11 mouse cellular contexts compared by ENCODE assay signal in genomic region chr1:128551743-128552397, GRCm38 (mm10). TPM values are rescaled to one million over a fixed set of nuclear protein-coding genes. Genes with fewer than 3 reads are reported as not detected.
DNase-seq lines count a peak whose midpoint lies in the region; ATAC-seq and TF ChIP-seq lines count a peak whose summit lies in the region.
"Had no signal": no experiment of that assay in that cellular context is flagged by ENCODE, and none has a peak within 500 bp of the region (broad histone marks: within the 10 kb centered on the region; RNA-seq: fewer than 3 reads in every experiment).

No protein-coding gene starts in this region.

- H3K9ac ChIP-seq in embryonic facial prominence, embryonic 12.5 days: no peak overlapping the region
- H3K9ac ChIP-seq in forebrain, postnatal 0 days: no peak overlapping the region
- H3K9ac ChIP-seq in kidney, embryonic 14.5 days (ENCODE audit: low read depth, low read length): no peak overlapping the region

- intact Hi-C loops in left cerebral cortex, postnatal 14 days (cut with DNase I): no loop called here
- intact Hi-C loops in left cerebral cortex, postnatal 10 days (cut with DNase I): no loop called here

- no peak overlapping the region for H3K27ac ChIP-seq in embryonic facial prominence, embryonic 12.5 days
- no peak overlapping the region for H3K27ac ChIP-seq in forebrain, postnatal 0 days (ENCODE audit: low read depth, low read length)
- no peak overlapping the region for H3K27ac ChIP-seq in kidney, embryonic 14.5 days (ENCODE audit: low read depth, low read length)
- H3K27ac ChIP-seq: macrophage had no signal

- no peaks in the 10 kb centered on the region for H3K9me3 ChIP-seq in embryonic facial prominence, embryonic 12.5 days
- no peaks in the 10 kb centered on the region for H3K9me3 ChIP-seq in forebrain, postnatal 0 days (ENCODE audit: low read length)
- no peaks in the 10 kb centered on the region for H3K9me3 ChIP-seq in kidney, embryonic 14.5 days (ENCODE audit: control insufficient read depth, low read length)

- no peak for TF ChIP-seq POLR2A in myocyte (IDR thresholded peaks at IDR 0.05; ENCODE audit: insufficient read length, low read depth)

- H3K36me3 ChIP-seq in embryonic facial prominence, embryonic 12.5 days: no peaks in the 10 kb centered on the region
- no peaks in the 10 kb centered on the region for H3K36me3 ChIP-seq in forebrain, postnatal 0 days (ENCODE audit: insufficient read depth)
- no peaks in the 10 kb centered on the region for H3K36me3 ChIP-seq in myocyte (ENCODE audit: control insufficient read depth, insufficient read depth)
- H3K36me3 ChIP-seq in kidney, embryonic 14.5 days (ENCODE audit: control insufficient read depth, insufficient read depth, low read length): no peaks in the 10 kb centered on the region

- H3ac ChIP-seq in myocyte (ENCODE audit: control insufficient read depth, insufficient read length): no peak overlapping the region

- H3K27me3 ChIP-seq in embryonic facial prominence, embryonic 12.5 days: no peaks in the 10 kb centered on the region
- no peaks in the 10 kb centered on the region for H3K27me3 ChIP-seq in forebrain, postnatal 0 days (ENCODE audit: insufficient read depth, low read length)
- no peaks in the 10 kb centered on the region for H3K27me3 ChIP-seq in myocyte (ENCODE audit: control insufficient read depth, insufficient read depth, insufficient read length)
- H3K27me3 ChIP-seq in kidney, embryonic 14.5 days (ENCODE audit: control insufficient read depth, insufficient read depth, low read length): no peaks in the 10 kb centered on the region

- no peaks in the 10 kb centered on the region; the same call in 1 of the 2 replicates for H3K4me1 ChIP-seq in embryonic facial prominence, embryonic 12.5 days
- no peaks in the 10 kb centered on the region for H3K4me1 ChIP-seq in forebrain, postnatal 0 days (ENCODE audit: insufficient read depth)
- no peaks in the 10 kb centered on the region for H3K4me1 ChIP-seq in kidney, embryonic 14.5 days (ENCODE audit: control insufficient read depth, insufficient read depth, low read length)

- H3K4me2 ChIP-seq in embryonic facial prominence, embryonic 12.5 days (replicated peaks): no peak overlapping the region
- H3K4me2 ChIP-seq in forebrain, postnatal 0 days (ENCODE audit: low read depth): no peak overlapping the region
- H3K4me2 ChIP-seq in myocyte (ENCODE audit: low read depth): no peak overlapping the region
- no peak overlapping the region for H3K4me2 ChIP-seq in kidney, embryonic 14.5 days (replicated peaks; ENCODE audit: low read depth, low read length)

- peak; percentile 41 for TF ChIP-seq CTCF in forebrain, postnatal 0 days (IDR thresholded peaks at IDR 0.05; ENCODE audit: low read depth)

- 13% methylated on average over 8 of the region's 8 CpGs for WGBS in embryonic facial prominence, embryonic 12.5 days
- 9% methylated on average over 8 of the region's 8 CpGs for WGBS in forebrain, postnatal 0 days
- WGBS in kidney, embryonic 14.5 days: 22% methylated on average over 8 of the region's 8 CpGs

- peak; percentile 5 to 23 for DNase-seq in left cerebral cortex, postnatal 14 days (ENCODE audit: low spot score in 2 of 2)
- no peak for DNase-seq in left cerebral cortex, postnatal 10 days (ENCODE audit: extremely low spot score in 1 of 2, low spot score in 2 of 2)
- DNase-seq in forebrain, postnatal 0 days: no peak
- no peak for DNase-seq in spleen, adult 18-20 months
- DNase-seq: cerebellum, adult 11-12 months; layer of hippocampus, postnatal 36 days had no signal

- no peak overlapping the region for H3K4me3 ChIP-seq in embryonic facial prominence, embryonic 12.5 days
- H3K4me3 ChIP-seq in forebrain, postnatal 0 days (ENCODE audit: low read depth, low read length): no peak overlapping the region
- no peak overlapping the region for H3K4me3 ChIP-seq in myocyte
- no peak overlapping the region for H3K4me3 ChIP-seq in kidney, embryonic 14.5 days (ENCODE audit: low read length)

- H3K79me2 ChIP-seq in myocyte (ENCODE audit: control insufficient read depth, insufficient read depth): no peaks in the 10 kb centered on the region

- ATAC-seq in embryonic facial prominence, embryonic 12.5 days (ENCODE audit: insufficient number of reproducible peaks, insufficient read depth, low FRiP score, low TSS enrichment): 0 out of 2 replicates have a peak, but pooled peaks have one; percentile 56
- ATAC-seq in forebrain, postnatal 0 days: peak; percentile 82
- ATAC-seq in megakaryocyte, adult 5-6 weeks (ENCODE audit: poor library complexity, severe bottlenecking): no peak
- ATAC-seq in kidney, embryonic 14.5 days (ENCODE audit: low FRiP score, low TSS enrichment): no peak

TF ChIP-seq in myocyte, 11 proteins besides CTCF, POLR2A, EP300 and RAD21:
- TF ChIP-seq CEBPB (IDR thresholded peaks at IDR 0.05; ENCODE audit: insufficient read depth, poor library complexity, severe bottlenecking) (no peak), POLR2AphosphoS2 (IDR thresholded peaks at IDR 0.05; ENCODE audit: insufficient read length, low read depth) (no peak), MYOD1 (IDR thresholded peaks at IDR 0.05; ENCODE audit: control insufficient read depth in 1 of 3, insufficient read length in 2 of 3, low read depth in 2 of 3) (peak in 2 of 3 experiments; percentile 9 to 40), USF1 (IDR thresholded peaks at IDR 0.05; ENCODE audit: low read depth) (no peak)
TF ChIP-seq in myocyte: peak in this region for 1.

RNA-seq across cellular contexts. Expression of gene Cxcr4, which starts 40.2 kb away (rescaled TPM):
- 1 to 10 TPM; 5.1 to 6.0 TPM for total RNA-seq in left cerebral cortex, postnatal 14 days (2021)
- 1 to 10 TPM; 7.2 to 10.0 TPM for total RNA-seq in left cerebral cortex, postnatal 10 days (2021)
- polyA plus RNA-seq in embryonic facial prominence, embryonic 12.5 days (2016; fragmentation: Nextera tagmentation; extraction: Ambion mirVana): 4.6 and 4.8 TPM in 2 replicates
- total RNA-seq in forebrain, postnatal 0 days (2014; rRNA removed): 41.3 and 44.9 TPM in 2 replicates
- polyA plus RNA-seq in forebrain, postnatal 0 days (2015; fragmentation: Nextera tagmentation; extraction: Ambion mirVana): 4.9 and 5.8 TPM in 2 replicates
- 5.1 TPM for polyA plus RNA-seq in myocyte (2012; fragmentation: generic; extraction: Trizol)
- total RNA-seq in megakaryocyte, adult 5-6 weeks (2015): 507 and 516 TPM in 2 replicates
- 307 and 321 TPM in 2 replicates for total RNA-seq in megakaryocyte, adult 5-6 weeks (2017)
- polyA plus RNA-seq in kidney, embryonic 14.5 days (2014; fragmentation: Nextera tagmentation; extraction: Ambion mirVana): 10.7 and 13.8 TPM in 2 replicates

Comparison
In these comparisons a context has a peak if more than half of its experiments do, and no peak if none do; other contexts are left out.
1. DNase-seq: peak in left cerebral cortex, postnatal 14 days (2 of 2); none in left cerebral cortex, postnatal 10 days (0 of 2), forebrain, postnatal 0 days (single experiment) and spleen, adult 18-20 months (0 of 2).
2. ATAC-seq: peak in embryonic facial prominence, embryonic 12.5 days (single experiment) and forebrain, postnatal 0 days (single experiment); none in megakaryocyte, adult 5-6 weeks (single experiment) and kidney, embryonic 14.5 days (single experiment).